Mouse (Mus musculus): ENCODE measurements around the gene Unc5c.

DNA sequence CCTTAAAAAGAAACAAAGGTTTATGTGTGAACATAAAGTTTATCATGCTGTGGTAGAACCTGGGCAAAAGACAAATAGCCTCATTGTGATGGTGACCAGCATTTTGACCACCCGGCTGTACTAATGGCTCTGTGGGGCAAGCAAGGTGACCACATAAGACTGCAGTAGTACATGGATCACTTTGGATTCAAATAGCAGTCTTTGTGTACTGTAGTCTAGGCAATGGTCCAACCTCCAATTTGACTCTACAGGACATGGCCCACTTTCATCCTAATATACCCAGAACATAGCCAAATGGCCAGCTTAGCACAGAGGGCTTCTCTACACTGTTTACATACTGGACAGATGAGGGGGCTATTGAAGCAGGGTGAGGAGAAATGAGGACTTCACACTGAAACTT lies 156.5 kb downstream of the Unc5c start:
- TF ChIP-seq POLR2A (IDR thresholded peaks at IDR 0.05; ENCODE audit: borderline replicate concordance, low read depth, low read length) (no peak), CTCF (IDR thresholded peaks at IDR 0.05; ENCODE audit: low read depth, low read length) (no peak)

All from bone marrow macrophage, adult 2 months (primary cell).